Mouse (Mus musculus) heart, postnatal 4 days (tissue): ENCODE results near the gene Zfp758. TPM values are rescaled to one million over a fixed set of nuclear protein-coding genes. Genes with fewer than 3 reads are reported as not detected.
"Not testable (repeated sequence)": the region's sequence is repeated elsewhere in the genome, so short reads cannot be mapped to it uniquely, and the experiment has no call there.

Source experiments
- DNase-seq: peaks from one replicate; pipeline ENCODE4 v3.0.0; 2021
- total RNA-seq, 2 experiments: library from RNA; stranded (reverse); gene quantifications; 2 replicates each; pipeline ENCODE4 v1.2.3; 2021

The Zfp758 gene
- 1 to 10 TPM; 6.6 TPM for total RNA-seq

- peak; percentile 50 for DNase-seq
Observed at GRCm38 (mm10) chr17:22361101-22361781, at the start of gene Zfp758, which contains the start of gene Zfp944. Zfp758 (plus strand) TSS chr17:22361453. Zfp944 (minus strand) TSS chr17:22361400.

GRCm38 (mm10) chr17:22314219-22314618, 47.0 kb upstream of the Zfp758 start:
- DNase-seq, result peak; percentile 7

GRCm38 (mm10) chr17:22314730-22315226, 46.5 kb upstream of the Zfp758 start, which contains the start of gene CT030661.1:
CT030661.1 (minus strand) TSS chr17:22314837.
- peak; percentile 93 for DNase-seq

GRCm38 (mm10) chr17:22315247-22315646, 46.0 kb upstream of the Zfp758 start:
- DNase-seq, result not testable (repeated sequence)

DNA sequence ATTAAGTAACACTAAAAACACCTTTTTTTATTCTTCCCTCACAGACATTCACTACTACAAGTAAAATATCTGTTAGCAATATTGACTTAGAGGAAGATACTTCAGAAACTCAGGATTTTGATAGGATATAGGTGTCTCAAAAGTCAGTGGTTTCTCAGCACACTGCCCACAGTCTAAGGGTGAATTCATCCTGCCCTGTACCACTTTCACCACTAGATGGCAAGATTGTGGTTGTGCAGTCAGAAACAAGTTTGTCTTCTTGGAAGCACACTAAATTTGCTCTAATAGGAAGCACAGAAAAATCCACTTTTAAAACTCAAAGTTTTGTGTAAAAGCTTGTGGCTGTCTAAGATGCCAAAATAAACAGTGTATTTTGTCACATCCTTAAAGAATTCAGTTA, 8.5 kb upstream of the Zfp758 start:
- DNase-seq, result peak; percentile 56

GRCm38 (mm10) chr17:22360572-22360971, 681 bp upstream of the Zfp758 start:
- no peak for DNase-seq

DNA sequence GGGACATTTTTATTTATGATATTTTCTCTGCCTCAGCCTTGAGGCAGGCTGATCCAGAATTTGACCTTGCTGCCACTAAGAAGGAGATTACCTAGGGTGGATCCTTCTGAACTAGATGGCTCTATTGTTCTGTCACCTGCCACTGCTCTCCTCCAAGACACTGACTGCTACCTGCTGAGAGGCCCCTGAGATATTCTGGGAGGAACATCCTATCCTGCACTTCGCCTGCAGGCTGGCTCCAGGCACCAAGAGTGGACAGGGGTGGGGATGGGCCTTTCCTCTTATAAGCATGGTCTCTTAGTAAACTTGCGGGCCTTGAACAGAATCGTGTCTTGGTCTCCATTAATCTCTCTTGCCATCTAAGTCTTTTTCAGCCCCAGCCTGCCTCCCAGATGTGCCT, 2.6 kb downstream of the Zfp758 start:
- no peak for DNase-seq

DNA sequence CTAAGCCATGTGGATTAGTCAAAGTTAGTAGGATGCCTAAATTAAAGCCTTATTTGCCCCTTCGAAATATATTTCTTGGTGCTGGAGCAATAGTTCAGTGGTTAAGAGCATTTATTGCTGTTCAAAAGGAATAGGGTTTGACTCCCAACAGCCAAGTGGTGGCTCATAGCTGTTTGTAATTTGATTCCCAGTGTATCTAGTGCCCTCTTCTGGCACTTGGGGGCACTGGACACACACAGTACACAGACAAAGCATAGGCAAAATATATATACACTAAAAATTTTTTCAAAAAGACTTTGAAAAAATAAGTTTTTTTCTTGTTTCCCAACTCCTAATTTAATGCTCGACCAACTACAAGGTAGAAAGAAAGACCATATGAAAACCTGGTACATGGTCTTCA, 49.5 kb downstream of the Zfp758 start:
- DNase-seq, result peak; percentile 25

DNA sequence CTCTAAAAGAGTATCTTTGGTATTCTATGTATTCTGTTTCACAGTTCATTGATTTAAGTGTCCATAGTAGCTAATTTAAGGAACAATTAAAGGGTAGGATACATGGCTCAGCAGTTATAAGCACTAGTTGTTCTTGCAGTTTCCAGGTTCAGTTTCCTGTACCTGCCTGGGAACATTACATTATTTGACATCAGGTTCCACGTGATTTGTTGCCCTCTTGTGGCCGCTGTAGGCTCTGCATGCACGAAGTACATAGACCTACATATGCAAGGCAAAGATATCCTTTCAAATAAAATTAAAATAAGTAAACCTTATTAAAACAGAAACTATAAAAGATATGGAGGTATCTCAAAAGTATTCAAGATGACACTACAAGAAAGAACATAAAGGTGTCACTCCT, 56.3 kb downstream of the Zfp758 start:
- peak; percentile 70 for DNase-seq

DNA sequence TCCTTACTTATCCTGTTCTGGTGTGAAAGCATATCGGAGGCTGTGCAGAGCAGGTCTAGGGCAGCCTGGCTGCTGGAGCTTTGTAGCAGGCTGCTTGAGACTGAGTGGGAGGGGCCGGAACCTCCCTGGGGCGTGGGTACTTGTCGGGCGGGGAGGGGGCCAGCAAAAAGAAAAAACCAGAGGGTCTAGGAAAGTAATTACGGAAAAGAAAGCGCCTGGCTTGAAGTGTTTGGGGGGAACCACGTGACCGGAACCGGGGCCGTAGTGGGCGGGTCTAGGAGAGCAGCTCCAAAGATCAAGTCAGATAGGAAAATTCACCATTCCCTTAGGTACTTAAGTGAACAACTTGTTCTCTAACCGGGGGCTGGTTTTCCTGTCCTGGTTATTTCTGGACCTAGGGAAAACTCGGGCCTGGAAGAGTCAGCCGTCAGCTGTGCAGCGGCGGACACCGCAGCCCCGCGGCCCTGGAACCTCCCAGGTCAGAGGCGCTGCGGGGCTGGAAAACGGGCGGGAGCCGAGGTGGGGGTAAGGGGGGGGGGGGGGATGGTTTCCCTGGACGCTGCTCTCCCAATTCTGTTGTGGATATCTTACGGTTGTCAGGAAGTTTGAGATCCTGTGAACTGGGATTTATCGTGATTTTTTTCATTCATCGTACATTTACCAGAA, 62.8 kb downstream of the Zfp758 start, which contains the start of gene Zfp946:
Zfp946 (plus strand) TSS at position 271 of the 666 bp plus-strand sequence.
- peak; percentile 78 for DNase-seq

GRCm38 (mm10) chr17:22424636-22425354, 63.5 kb downstream of the Zfp758 start:
- DNase-seq, result peak; percentile 7

Other genes with a start within 250 kb of the Zfp758 start
- gene Zfp947, start 195.3 kb upstream of the Zfp758 start, total RNA-seq, result 1 to 10 TPM; 1.4 to 1.8 TPM
- gene Zfp994, start 135.8 kb upstream of the Zfp758 start, total RNA-seq, result 1 to 10 TPM; 2.6 to 2.8 TPM
- gene CT030661.1, start 46.6 kb upstream of the Zfp758 start, total RNA-seq, result 1 to 10 TPM; 8.0 to 8.8 TPM
- gene Zfp944, start 53 bp upstream of the Zfp758 start, total RNA-seq, result 1 to 10 TPM; 4.2 to 5.3 TPM
- 1 to 10 TPM; 5.7 to 6.1 TPM for gene Zfp946, start 62.8 kb downstream of the Zfp758 start, total RNA-seq
- not detected for gene Vmn2r111, start 212.0 kb downstream of the Zfp758 start, total RNA-seq
- not detected for gene Vmn2r112, start 239.5 kb downstream of the Zfp758 start, total RNA-seq